Mouse (Mus musculus): ENCODE measurements around the gene Gm20441.
"Not testable (repeated sequence)": the region's sequence is repeated elsewhere in the genome, so short reads cannot be mapped to it uniquely, and the experiment has no call there.

DNA sequence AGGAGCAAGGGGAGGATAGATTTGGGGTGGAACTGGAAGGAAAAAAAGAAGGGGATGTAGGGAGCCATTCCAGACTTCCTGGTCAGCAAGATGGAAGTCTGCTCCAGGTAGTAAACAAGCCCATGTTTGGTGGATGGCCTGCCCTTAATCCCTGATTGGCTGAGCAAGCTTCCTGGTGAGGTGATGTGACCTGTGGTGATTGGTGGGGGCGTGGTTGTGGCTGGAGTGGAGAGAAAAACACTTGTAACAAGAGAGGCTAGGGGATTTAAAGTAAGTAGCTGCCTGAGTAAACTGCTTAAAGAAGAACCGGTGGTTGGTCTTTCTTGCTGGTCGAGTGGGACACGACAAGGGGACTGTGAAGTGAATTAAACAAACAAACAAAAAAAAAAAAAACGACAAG, 13.0 kb downstream of the Gm20441 start:
- TF ChIP-seq POLR2A, EP300 (IDR thresholded peaks at IDR 0.05; ENCODE audit: insufficient read depth, low read depth, low read length): not testable (repeated sequence)
